Mouse (Mus musculus) CD4-positive, CD25-positive, alpha-beta regulatory T cell, adult 4 months (primary cell): ENCODE results near the gene Itpr3. TPM values are rescaled to one million over a fixed set of nuclear protein-coding genes. Genes with fewer than 3 reads are reported as not detected.
A peak's percentile ranks its signal among the peaks of the same experiment; 100 is the strongest.

Source experiments
- ATAC-seq: one replicate; pipeline ENCODE4 v1.8.0; 2017
- polyA plus RNA-seq, 2 experiments: library from polyadenylated mRNA; unstranded; fragments of 100-300 nt; shearing (Covaris generic); gene quantifications; one replicate each; pipeline ENCODE4 v1.2.1; 2017

The Itpr3 gene
- polyA plus RNA-seq, 2 experiments from 2014 or later, result 8.2 to 8.6 TPM

DNA sequence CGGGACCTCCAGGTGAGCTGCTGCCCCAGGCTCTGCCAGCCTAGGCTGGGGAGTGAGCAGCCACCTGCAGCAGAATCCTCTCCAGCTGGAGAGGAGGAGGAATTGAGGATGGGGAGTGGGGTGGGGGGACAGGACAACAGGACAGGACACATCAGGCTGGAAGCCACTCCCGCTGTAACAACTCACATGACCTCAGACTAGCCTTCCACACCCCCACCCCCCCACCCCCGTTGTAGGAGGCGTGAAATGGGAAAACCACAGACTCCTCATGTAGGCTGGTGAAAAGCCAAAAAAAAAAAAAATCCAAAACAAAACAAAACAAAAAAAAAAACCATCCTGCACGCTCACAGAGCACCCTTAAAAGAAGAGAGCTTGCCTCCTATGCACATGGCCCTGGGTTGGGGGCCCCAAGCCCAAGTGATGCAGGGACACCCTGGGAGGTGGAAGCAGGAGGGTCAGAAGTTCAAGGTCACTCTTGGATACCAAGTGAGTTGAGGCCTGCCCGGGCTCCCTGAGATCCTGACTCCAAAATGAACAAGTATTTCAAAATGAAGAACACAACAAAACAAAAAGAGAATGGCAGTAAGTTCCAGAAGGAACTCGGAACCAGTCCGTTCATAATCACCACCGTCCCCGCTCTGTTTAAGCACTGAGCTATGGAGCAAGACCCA lies 17.5 kb upstream of the Itpr3 start:
- ATAC-seq, result no peak

DNA sequence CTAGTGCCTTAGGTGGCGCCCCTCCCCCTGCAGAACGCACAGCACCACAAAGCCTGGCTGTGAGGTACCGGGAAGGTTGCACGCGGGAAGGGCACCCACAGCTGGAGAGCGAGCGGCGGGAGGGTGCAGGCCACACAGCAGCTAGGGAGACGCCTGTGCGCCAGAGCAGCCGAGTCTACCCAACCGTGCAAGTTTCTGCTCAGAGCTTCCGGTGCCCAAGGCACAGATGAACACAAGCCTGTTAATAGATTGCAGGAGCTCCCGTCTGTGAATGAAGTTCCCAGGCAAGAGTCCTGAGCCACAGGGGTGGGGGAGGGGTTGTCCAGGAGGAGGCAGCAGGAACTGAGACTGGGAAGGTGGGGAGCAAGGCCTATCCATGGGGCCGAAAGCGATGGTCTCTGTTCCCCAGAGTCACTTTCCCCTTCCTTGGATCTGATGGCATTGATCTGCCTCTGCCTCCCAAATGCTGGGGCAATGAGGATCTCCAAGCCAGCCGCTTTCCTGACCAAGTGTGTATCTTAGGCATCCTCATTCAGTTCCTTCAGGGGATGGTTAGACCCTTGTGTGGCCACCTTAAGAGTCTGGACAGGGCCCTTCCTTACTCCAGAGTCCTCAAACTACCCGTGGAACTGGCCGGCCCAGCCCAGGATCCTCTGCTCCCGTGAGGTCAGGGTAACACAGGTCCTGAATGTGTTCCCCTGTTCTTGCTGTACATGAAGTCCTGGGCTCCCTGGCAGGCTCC lies 16.6 kb upstream of the Itpr3 start:
- no peak for ATAC-seq

DNA sequence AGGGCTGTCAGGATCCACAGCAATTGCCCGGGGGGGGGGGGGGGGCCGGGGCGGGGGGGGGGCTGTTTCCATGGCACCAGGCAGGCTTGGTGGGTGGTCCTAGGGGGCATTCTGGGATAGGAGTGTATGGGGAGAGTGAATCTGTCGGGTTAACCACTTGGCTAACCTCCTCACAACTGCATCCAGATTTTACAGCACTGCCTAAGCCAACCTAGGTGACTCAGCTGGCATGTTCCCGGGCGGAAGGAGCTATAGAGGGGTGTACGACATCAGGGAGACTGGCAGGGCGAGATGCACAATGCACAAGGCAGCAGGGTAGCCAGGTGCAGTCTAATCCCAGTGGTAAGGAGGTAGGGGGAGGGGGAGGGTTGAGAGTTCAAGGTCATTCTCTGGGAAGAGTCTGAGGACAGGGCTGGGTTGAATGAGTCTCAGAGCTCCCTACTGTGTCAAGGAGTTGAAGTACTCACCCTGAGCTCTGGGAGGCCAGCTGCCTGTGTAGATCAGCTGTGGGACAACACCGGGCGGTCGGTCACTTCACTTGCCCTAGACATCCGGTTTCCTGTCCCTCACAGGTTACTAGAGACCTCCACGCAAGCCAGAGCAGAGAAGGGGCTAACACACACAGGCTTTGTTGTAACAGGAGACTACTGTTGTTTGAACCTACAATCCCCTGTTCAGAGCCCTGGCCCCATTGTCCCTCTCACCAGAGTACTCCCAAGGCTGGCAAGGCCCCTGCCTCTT lies 15.9 kb upstream of the Itpr3 start:
- ATAC-seq, result no peak

DNA sequence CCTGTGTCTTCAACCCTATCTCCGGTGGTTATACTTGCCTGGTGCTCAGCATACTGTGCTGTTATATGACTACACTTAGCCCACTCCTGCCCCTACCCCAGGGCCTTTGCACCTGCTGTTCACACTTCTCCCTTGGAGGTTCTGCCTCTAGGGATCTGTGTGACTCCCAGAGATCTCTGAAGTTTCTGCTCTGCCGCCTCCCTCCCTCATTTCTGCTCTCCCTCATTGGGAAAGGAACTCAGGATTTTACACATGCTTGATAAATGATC lies 15.4 kb upstream of the Itpr3 start:
- no peak for ATAC-seq

DNA sequence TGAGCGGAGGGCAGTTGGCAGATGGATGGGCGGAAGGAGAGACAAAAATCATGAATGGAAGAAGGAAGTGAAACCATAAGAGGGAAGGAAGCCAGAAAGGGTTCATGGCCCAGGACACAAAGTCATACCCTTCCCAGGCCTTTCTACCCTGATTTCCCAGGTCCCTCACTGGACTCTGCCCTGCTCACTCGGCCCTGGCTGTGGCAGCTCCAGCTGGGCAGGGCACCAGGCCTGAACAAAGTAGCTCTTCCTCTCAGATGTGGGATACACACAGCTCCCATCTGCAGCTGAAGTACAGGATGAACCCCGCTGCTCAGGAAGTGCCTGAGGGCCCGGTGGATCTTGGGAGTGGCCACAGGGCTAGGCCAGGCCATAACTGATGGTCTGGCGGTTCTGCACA lies 14.3 kb upstream of the Itpr3 start:
- no peak for ATAC-seq

DNA sequence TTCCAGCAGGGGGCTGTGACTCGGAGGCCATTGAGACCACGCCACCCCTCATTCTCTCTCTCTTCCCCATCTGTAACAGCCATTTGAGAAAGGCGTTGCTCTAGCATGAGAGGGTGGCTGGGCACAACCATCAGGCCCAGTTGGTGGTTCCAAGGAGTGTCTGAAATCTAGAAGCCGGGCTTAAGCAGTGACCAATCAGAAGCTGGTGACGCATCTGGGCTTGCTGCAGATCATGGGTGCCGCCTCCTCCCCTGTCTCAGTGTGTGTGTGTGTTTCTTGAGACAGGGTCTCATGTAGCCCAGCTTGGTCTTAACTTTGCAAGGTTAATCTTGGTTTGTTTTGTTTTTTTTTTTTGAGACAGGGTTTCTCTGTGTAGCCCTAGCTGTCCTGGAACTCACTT lies 11.9 kb upstream of the Itpr3 start:
- ATAC-seq, result no peak

DNA sequence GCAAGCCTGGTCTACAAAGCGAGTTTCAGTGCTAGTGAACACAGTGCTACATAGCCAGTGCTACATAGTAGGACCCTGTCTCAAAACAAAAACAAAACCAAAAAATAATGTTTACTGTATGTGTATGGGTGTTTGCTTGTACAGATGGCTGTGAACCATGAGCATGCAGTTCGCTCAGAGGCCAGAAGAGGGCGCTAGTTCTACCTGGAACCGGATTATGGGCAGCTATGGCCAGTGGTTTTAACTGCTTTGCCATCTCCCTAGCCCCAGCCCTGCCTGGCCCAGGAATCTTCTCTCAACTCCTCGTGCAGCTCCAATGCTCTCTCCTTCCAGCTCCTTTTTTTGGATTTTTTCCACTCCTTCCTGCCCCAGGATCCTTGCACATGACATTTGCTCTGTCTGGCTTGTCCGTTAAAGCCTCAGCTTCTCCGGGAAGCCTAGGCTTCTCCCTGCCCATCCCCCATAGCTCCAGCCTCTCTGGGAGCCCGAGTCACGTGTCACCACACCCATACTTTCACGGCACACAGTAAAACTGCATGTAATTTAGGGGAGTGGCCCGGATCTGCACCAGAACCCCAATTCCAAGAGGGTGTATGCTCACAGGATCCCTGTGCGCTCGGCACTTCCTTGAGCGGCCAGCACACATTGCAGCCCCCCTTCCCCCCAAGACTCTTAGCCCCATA lies 9.2 kb upstream of the Itpr3 start:
- ATAC-seq, result no peak

DNA sequence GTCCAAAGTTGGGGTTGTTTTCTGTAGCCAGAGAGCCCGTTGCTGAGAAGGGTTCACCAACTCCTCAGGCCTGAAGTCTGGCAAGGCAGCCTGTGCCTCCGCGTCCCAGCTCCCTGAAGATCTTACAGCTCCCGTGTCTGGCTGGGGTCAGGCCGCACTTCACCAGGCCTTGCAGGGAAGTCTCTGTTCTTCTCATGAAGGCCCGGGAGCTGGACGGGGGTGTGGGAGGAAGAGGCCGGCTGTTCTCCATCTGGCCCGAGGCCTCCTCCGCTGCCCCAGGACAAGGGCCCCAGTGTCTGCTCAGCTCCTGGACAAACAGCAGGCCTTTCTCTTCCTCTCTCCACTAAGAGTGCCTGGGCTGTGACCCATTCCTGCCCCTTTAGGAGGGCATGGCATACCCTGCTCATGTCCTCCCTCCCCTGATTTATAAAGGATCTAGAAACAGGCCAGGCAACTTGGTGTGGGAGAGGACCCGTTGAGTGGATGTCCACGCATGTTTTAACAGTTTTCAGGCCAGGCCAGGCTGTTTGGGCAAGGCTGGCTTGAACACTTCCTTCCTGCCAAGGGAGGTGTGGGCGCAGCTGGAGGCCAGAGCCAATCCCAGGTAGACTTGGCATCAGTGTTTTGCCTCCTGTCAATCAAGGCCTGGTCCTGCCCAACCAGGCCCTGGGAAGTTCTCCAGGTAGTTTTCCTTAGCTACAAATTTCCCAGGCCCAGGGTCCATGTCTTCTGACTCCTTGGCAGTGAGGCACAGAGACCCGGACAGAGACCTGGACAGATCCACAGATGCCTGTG lies 8.5 kb upstream of the Itpr3 start:
- no peak for ATAC-seq

DNA sequence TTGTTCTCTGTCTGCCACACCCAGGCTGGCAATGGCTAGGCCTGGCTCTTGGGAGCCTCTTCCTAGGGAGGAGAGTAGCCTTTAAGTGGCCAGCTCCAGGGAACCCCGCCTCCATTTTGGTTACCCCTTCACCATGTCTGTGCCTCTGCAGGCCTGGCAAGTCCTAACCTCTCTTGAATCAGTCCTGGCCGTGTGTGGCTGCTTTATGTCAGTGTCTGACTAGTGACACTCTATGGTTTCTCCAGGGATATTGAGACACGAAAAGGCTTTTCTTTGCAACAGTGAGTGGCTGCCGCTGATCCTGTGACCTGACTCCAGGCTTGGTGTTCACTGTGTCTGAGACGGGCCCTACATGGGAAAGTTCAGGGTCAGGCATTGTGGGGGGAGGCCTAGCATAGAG lies 6.3 kb upstream of the Itpr3 start:
- no peak for ATAC-seq

DNA sequence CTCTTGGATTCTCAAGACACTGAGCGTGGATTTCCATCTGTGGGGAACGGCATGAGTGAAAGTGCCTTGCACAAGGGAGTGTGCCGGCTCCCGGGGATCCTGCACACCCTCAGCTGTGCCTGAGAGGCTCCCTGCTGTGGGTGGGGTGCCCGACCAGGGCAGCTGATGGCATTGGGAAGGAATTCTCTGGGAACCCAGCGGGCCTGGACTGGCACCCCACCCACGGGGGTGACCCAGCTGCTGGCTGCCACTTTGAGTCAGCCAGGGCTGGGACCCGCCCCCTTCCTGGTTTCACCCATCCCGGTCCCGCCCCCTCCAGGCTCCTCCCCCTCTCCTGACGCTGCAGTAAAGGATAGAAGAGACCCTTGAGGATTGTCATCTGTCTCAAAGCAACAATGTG lies 5.6 kb upstream of the Itpr3 start:
- no peak for ATAC-seq

DNA sequence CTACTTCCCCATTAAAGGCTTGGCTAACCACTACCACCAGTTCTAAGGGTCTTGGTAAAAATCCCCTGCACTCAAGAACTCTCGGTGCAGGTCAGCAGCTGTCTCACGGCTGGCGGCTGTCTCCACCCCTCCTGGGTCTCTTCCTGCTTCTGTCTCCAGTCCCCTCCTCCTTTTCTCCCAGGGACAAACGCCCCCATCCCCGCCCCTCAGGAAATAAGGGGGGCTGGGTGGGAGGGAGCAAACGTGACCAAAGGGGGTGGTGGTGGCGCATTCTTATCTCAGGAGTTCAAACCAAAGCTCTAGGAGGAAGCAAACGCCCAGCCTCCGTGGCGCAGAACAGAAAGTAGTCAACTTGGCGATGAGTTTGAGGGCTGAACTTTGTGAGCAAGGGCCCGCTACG lies 934 bp upstream of the Itpr3 start:
- peak; percentile 64 for ATAC-seq

DNA sequence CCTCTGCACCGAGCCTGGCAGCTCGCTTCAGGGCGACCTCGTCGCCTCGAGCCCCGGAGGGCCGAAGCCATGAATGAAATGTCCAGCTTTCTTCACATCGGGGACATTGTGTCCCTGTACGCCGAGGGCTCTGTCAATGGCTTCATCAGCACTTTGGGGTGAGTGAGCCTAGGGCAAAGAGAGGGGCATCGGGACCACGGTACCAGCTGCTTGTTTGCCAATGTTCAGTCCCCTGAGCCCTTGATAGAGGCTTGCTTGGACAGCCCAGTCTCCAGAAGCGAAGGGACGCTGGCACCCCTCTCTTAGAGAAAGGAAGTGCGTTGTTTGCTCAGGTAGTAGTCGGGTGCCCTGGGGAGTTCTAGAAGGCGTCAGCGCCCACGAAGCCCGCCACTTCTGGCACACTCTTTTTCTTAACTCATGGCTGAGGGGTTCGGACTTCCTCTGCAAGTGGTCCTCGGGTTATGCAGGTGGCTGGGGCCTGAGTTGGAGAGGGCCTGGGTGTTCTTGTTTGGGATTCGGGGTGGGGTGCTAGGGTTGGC lies 482 bp downstream of the Itpr3 start:
- ATAC-seq, result peak; percentile 7

DNA sequence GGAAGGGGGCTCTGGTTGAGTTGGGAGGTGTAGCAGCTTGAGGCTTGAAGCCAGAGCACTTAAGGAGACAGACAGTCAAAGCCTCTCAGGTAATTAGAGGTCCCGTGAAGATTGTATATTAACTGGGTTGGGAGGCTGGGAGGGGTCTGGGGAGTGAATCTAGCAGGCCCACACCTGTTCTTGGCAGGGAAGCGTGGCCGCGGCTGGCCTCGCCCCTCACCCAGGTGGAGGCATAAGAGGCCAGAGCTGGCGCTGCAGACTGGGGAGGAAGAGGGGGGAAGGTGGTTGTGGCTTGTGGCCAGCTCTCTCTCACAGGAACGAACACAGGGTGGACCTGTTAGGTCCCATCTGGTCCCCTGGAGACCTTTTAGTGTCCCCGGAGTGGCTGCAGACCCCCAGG lies 3.6 kb downstream of the Itpr3 start:
- ATAC-seq, result no peak

DNA sequence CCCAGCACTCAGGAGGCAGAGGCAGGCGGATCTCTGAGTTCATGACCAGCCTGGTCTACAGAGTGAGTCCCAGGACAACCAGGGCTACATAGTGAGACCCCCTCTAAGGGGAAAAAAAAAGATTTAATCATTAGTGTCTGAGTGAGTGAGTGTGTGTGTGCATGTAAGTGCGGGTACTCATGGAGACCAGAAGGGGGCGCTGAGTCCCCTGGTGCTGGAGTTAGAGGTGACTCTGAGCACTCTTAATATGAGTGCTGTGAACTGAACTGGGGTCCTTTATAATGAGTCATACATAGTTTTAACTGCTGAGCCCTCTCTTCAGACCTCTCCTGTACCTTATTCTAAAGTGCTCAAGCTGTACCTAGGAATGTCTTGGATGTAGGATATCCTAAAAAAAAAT lies 4.6 kb downstream of the Itpr3 start:
- no peak for ATAC-seq

DNA sequence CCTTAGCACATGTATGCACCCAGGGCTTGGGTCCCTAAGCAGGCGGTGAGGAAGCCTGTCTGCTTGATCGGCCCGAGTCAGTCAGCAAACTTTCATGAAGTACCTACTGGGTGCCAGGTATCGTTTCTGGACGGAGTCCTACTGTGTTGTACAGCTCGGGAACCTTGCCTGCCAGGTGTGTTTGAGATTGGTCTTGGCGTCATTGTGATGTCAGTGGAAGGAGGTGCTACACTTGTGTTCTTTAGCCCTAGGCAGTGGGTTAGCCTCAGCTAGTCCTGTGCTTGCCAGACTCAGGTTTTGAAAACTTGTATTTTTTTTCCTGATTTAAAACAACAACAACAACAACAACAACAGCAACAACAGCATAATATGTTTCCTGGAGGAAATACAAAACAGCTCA lies 5.6 kb downstream of the Itpr3 start:
- ATAC-seq, result no peak

DNA sequence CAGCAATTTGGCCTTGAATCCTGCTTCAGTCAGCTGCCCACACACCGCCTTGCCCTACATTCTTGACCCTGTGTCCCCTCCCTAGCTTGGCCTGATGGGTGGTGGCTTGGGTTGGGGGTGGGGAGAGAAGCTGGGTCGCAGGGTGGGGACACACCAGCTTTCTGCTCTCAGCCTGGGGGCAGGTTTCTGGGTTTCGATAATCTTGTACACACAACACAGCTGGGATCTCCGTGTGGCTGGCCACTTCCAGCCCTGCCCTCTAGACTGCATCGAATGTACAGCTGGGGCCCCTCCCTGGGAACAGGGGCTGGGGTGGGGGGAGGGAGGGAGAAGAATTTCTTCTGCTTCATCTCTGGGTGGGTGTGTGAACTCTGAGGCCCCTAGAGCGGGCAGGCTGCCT lies 6.6 kb downstream of the Itpr3 start:
- no peak for ATAC-seq

DNA sequence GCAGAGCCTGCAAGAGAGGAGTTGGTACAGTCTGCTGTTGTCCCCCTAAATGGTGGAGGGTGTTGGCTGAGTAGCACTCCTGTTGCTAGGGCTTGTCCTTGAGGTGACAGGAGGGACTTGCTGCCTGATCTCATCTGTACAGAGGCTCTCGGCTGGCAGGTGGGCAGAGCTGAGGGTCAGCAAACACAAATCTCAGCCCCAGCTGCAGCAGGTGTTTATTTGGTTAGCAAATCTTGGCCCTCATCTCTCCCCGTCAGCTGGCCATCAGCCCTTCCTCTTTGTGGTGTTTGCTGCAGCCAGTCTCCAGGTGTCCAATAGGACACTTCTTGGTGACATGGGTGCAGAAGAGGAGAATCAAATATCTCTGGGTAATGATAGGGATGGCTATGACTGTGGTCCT lies 7.1 kb downstream of the Itpr3 start:
- no peak for ATAC-seq

DNA sequence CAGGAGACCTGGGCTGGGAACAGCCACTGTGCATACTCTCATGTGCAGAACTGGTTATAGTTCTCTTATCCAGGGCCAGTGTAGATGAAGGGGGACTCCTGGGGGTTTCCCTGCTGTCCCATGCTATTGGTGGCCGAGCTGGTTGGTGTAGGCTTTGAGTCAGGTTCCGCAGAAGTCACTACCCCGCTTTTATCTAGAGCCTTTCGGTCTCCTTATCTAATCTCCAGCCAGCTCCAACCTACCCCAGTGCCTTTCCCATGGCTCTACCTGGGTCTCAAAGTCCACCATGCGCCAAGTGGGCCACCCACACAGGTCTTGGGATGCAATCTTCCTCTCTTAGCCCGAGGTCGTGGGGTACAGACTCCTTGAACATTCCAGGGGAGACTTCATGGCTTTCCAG lies 9.0 kb downstream of the Itpr3 start:
- no peak for ATAC-seq

DNA sequence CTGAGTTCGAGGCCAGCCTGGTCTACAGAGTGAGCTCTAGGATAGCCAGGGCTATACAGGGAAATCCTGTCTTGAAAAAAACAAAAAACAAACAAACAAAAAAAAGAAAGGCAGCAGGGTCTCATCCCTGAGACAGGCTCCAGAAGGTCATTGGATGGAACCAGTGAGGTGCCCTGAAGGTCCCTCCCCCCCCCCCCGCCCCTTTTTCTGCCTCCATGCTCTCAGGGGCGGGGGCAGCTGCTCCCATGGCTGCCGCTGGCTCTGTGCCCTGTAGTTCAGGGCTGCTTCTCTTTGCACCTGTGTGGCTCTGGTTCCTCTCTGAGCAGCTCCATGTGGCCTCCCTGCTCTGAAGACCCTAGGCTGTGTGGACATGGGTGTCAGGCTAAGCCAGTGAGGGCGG lies 12.0 kb downstream of the Itpr3 start:
- ATAC-seq, result no peak

DNA sequence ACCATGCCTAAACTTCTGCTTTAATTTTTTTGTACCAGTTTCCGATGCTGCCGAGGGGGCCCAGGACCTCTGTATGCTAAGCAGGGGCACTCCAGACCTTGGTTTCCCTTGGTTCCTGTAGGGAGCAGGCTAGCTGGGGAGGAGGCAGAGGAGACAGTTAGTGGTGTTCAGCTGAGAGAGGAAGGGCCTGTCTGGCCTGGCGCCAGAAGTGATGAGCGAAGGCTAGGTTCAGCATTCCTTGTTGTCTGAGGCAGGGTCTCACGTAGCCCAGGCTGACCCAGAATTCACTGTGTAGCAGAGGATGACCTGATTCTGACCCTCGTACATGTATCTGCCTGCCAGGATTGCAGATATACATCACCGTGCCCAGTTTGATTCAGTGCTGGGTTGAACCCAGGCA lies 13.8 kb downstream of the Itpr3 start:
- ATAC-seq, result no peak

DNA sequence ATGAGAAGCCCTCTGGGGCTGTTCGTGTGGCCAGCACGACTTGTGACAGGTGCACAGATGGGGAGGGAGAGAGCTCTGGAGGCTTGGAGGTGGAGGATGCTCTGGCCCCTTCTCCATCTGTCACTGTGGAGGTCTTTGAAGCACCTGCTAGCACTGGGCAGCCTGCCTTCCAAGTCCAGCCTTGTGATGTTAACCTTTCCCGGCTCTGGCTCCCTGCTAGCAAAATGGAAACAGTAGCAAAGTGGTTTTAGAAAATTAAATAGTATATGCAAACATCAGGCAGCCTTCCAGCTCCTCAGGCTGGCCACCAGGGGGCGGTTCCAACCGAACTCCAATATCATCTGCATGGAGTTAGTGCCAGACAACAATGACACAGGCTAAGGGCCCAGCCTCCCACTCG lies 14.5 kb downstream of the Itpr3 start:
- ATAC-seq, result no peak

DNA sequence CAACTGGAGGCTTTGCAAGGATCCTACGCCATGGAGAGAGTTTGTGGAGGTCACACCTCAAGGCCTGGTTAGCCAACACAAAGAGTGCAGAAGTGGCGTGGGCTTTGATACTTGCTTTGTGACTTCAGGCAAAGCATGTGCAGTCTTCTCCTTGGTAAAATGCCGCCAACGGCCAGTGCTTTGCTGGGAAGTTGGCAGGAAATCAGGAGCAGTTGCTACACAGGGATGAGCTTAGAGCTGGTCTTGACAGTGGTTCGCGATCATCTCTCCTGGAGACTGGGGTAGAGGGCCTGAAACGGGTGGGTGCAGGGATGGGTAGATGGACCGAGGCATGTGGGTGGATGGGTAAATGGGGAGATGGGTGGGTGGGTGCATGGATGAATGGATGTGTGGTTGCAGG lies 15.3 kb downstream of the Itpr3 start:
- no peak for ATAC-seq

DNA sequence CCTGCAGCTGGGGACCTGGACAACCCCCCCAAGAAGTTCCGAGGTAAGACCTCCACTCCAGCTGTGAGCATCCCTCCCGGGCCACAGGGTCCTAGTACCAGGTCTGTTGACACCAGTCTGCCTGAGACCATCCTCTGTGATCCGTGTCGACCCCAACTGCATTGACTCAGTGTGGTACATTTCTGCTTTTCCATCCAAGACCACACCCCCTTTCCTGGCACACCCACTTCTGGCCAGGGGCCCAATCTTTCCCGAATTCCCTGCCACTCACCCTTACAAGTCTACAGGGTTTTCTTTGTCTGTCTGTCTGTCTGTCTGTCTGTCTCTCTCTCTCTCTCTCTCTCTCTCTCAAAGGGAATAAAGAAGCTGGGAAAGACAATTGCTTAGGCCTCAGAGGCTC lies 16.0 kb downstream of the Itpr3 start:
- no peak for ATAC-seq
